Mouse (Mus musculus): ENCODE results near the gene Fasn. TPM values are rescaled to one million over a fixed set of nuclear protein-coding genes. Genes with fewer than 3 reads are reported as not detected.
"Not testable (repeated sequence)": the region's sequence is repeated elsewhere in the genome, so short reads cannot be mapped to it uniquely, and the experiment has no call there.

Fasn gene
- polyA plus RNA-seq, 1 experiment from 2014 or later, result 56.1 TPM

- not testable (repeated sequence) for H3K36me3 ChIP-seq (replicated peaks; ENCODE audit: control insufficient read depth, insufficient read depth, low read depth, low read length); H3K4me1 ChIP-seq (ENCODE audit: control insufficient read depth, insufficient read depth, low read length); ATAC-seq (replicated peaks; ENCODE audit: insufficient number of reproducible peaks, low FRiP score, low TSS enrichment, low read depth); H3K27me3 ChIP-seq (ENCODE audit: control insufficient read depth, insufficient read depth, low read length); H3K4me3 ChIP-seq (ENCODE audit: low read depth, low read length); DNase-seq (ENCODE audit: low spot score); H3K9me3 ChIP-seq (replicated peaks; ENCODE audit: control insufficient read depth, low read length); H3K9ac ChIP-seq (replicated peaks; ENCODE audit: low read length); H3K27ac ChIP-seq (replicated peaks; ENCODE audit: low read depth, low read length); H3K4me2 ChIP-seq (ENCODE audit: low read depth, low read length)
- WGBS, result 95% methylated on average over 5 of the region's 5 CpGs
Measured at GRCm38 (mm10) chr11:120832962-120833361, 8.6 kb upstream of the Fasn start.

GRCm38 (mm10) chr11:120831659-120832440, 7.5 kb upstream of the Fasn start:
- H3K27ac ChIP-seq (replicated peaks; ENCODE audit: low read depth, low read length), result no peak overlapping the region
- H3K4me1 ChIP-seq (ENCODE audit: control insufficient read depth, insufficient read depth, low read length), result no peaks in the 10 kb centered on the region

GRCm38 (mm10) chr11:120830686-120831085, 6.3 kb upstream of the Fasn start:
- ATAC-seq (replicated peaks; ENCODE audit: insufficient number of reproducible peaks, low FRiP score, low TSS enrichment, low read depth), result no peak
- no peak overlapping the region for H3K27ac ChIP-seq (replicated peaks; ENCODE audit: low read depth, low read length)
- no peaks in the 10 kb centered on the region for H3K36me3 ChIP-seq (replicated peaks; ENCODE audit: control insufficient read depth, insufficient read depth, low read depth, low read length)
- WGBS, result 69% methylated on average over 12 of the region's 12 CpGs
- H3K27me3 ChIP-seq (ENCODE audit: control insufficient read depth, insufficient read depth, low read length), result no peaks in the 10 kb centered on the region
- no peak overlapping the region for H3K4me3 ChIP-seq (ENCODE audit: low read depth, low read length)
- no peak overlapping the region for H3K9ac ChIP-seq (replicated peaks; ENCODE audit: low read length)
- H3K9me3 ChIP-seq (replicated peaks; ENCODE audit: control insufficient read depth, low read length), result no peaks in the 10 kb centered on the region
- DNase-seq (ENCODE audit: low spot score), result no peak
- no peak overlapping the region for H3K4me2 ChIP-seq (ENCODE audit: low read depth, low read length)
- peaks cover 4% of the 10 kb centered on the region for H3K4me1 ChIP-seq (ENCODE audit: control insufficient read depth, insufficient read depth, low read length)

More at GRCm38 (mm10) chr11:120831659-120832440, 7.5 kb upstream of the Fasn start:
- Histone ChIP-seq H3K36me3 (replicated peaks; ENCODE audit: control insufficient read depth, insufficient read depth, low read depth, low read length) (no peaks in the 10 kb centered on the region), H3K4me3 (ENCODE audit: low read depth, low read length) (no peak overlapping the region), H3K27me3 (ENCODE audit: control insufficient read depth, insufficient read depth, low read length) (no peaks in the 10 kb centered on the region), H3K9ac (replicated peaks; ENCODE audit: low read length) (no peak overlapping the region), H3K9me3 (replicated peaks; ENCODE audit: control insufficient read depth, low read length) (no peaks in the 10 kb centered on the region), H3K4me2 (ENCODE audit: low read depth, low read length) (no peak overlapping the region)
- ATAC-seq (replicated peaks; ENCODE audit: insufficient number of reproducible peaks, low FRiP score, low TSS enrichment, low read depth) (no peak; the same call in 1 of the 2 replicates), DNase-seq (ENCODE audit: low spot score) (no peak)
- WGBS, result 77% methylated on average over 3 of the region's 3 CpGs

GRCm38 (mm10) chr11:120829757-120830532, 5.6 kb upstream of the Fasn start:
- ATAC-seq (replicated peaks; ENCODE audit: insufficient number of reproducible peaks, low FRiP score, low TSS enrichment, low read depth) (no peak), DNase-seq (ENCODE audit: low spot score) (no peak)
- Histone ChIP-seq H3K4me2 (ENCODE audit: low read depth, low read length) (no peak overlapping the region), H3K36me3 (replicated peaks; ENCODE audit: control insufficient read depth, insufficient read depth, low read depth, low read length) (no peaks in the 10 kb centered on the region), H3K9ac (replicated peaks; ENCODE audit: low read length) (no peak overlapping the region), H3K4me3 (ENCODE audit: low read depth, low read length) (no peak overlapping the region), H3K9me3 (replicated peaks; ENCODE audit: control insufficient read depth, low read length) (no peaks in the 10 kb centered on the region), H3K4me1 (ENCODE audit: control insufficient read depth, insufficient read depth, low read length) (peaks cover 10% of the 10 kb centered on the region), H3K27me3 (ENCODE audit: control insufficient read depth, insufficient read depth, low read length) (no peaks in the 10 kb centered on the region), H3K27ac (replicated peaks; ENCODE audit: low read depth, low read length) (no peak overlapping the region)
- 89% methylated on average over 10 of the region's 10 CpGs for WGBS

GRCm38 (mm10) chr11:120828416-120828815, 4.1 kb upstream of the Fasn start:
- 72% methylated on average over 4 of the region's 4 CpGs for WGBS
- Histone ChIP-seq H3K9ac (replicated peaks; ENCODE audit: low read length) (no peak overlapping the region), H3K36me3 (replicated peaks; ENCODE audit: control insufficient read depth, insufficient read depth, low read depth, low read length) (no peaks in the 10 kb centered on the region), H3K4me2 (ENCODE audit: low read depth, low read length) (no peak overlapping the region), H3K4me1 (ENCODE audit: control insufficient read depth, insufficient read depth, low read length) (peaks cover 10% of the 10 kb centered on the region), H3K9me3 (replicated peaks; ENCODE audit: control insufficient read depth, low read length) (no peaks in the 10 kb centered on the region), H3K27me3 (ENCODE audit: control insufficient read depth, insufficient read depth, low read length) (no peaks in the 10 kb centered on the region), H3K27ac (replicated peaks; ENCODE audit: low read depth, low read length) (no peak overlapping the region), H3K4me3 (ENCODE audit: low read depth, low read length) (no peak overlapping the region)
- DNase-seq (ENCODE audit: low spot score), result no peak
- no peak for ATAC-seq (replicated peaks; ENCODE audit: insufficient number of reproducible peaks, low FRiP score, low TSS enrichment, low read depth)

- no peaks in the 10 kb centered on the region for H3K9me3 ChIP-seq (replicated peaks; ENCODE audit: control insufficient read depth, low read length)
- H3K4me3 ChIP-seq (ENCODE audit: low read depth, low read length), result no peak overlapping the region
- no peak for ATAC-seq (replicated peaks; ENCODE audit: insufficient number of reproducible peaks, low FRiP score, low TSS enrichment, low read depth)
- H3K4me2 ChIP-seq (ENCODE audit: low read depth, low read length), result no peak overlapping the region
- H3K4me1 ChIP-seq (ENCODE audit: control insufficient read depth, insufficient read depth, low read length), result peaks cover 20% of the 10 kb centered on the region
- no peaks in the 10 kb centered on the region for H3K36me3 ChIP-seq (replicated peaks; ENCODE audit: control insufficient read depth, insufficient read depth, low read depth, low read length)
- no peaks in the 10 kb centered on the region for H3K27me3 ChIP-seq (ENCODE audit: control insufficient read depth, insufficient read depth, low read length)
- WGBS, result 79% methylated on average over 8 of the region's 8 CpGs
- H3K27ac ChIP-seq (replicated peaks; ENCODE audit: low read depth, low read length), result peak overlapping the region; percentile 97
- peak overlapping the region; percentile 94; the same call in 1 of the 2 replicates for H3K9ac ChIP-seq (replicated peaks; ENCODE audit: low read length)
- no peak for DNase-seq (ENCODE audit: low spot score)
Measured at GRCm38 (mm10) chr11:120826016-120826953, 1.9 kb upstream of the Fasn start.

- Histone ChIP-seq H3K27me3 (ENCODE audit: control insufficient read depth, insufficient read depth, low read length) (no peaks in the 10 kb centered on the region), H3K4me3 (ENCODE audit: low read depth, low read length) (peak overlapping the region; percentile 92), H3K4me1 (ENCODE audit: control insufficient read depth, insufficient read depth, low read length) (peaks cover 22% of the 10 kb centered on the region), H3K27ac (replicated peaks; ENCODE audit: low read depth, low read length) (peak overlapping the region; percentile 97), H3K9ac (replicated peaks; ENCODE audit: low read length) (peak overlapping the region; percentile 94), H3K9me3 (replicated peaks; ENCODE audit: control insufficient read depth, low read length) (no peaks in the 10 kb centered on the region), H3K36me3 (replicated peaks; ENCODE audit: control insufficient read depth, insufficient read depth, low read depth, low read length) (peaks cover 3% of the 10 kb centered on the region), H3K4me2 (ENCODE audit: low read depth, low read length) (peak overlapping the region; percentile 64)
- WGBS, result 28% methylated on average over 4 of the region's 4 CpGs
- ATAC-seq (replicated peaks; ENCODE audit: insufficient number of reproducible peaks, low FRiP score, low TSS enrichment, low read depth) (0 out of 2 replicates have a peak, but pooled peaks have one; percentile 0), DNase-seq (ENCODE audit: low spot score) (peak; percentile 24)
Measured at GRCm38 (mm10) chr11:120825289-120825863, 1.0 kb upstream of the Fasn start.

Data from embryonic facial prominence, embryonic 11.5 days (tissue).